Mouse (Mus musculus) hindbrain, embryonic 16.5 days (tissue): ENCODE results near the gene Poldip3. TPM values are rescaled to one million over a fixed set of nuclear protein-coding genes. Genes with fewer than 3 reads are reported as not detected.

Experiments used
- ATAC-seq: fragments of 200-750 bp; cut with Nextera tagmentation; 2 replicates; pipeline ENCODE4 v1.8.0; 2017; ENCODE audit warnings: moderate TSS enrichment, moderate library complexity
- H3K27ac ChIP-seq: fragments of 300-500 bp; sonication (generic); 2 replicates; pipeline ENCODE4 v1.5.1; 2014; ENCODE audit warnings: low read depth, mild to moderate bottlenecking, control low read depth, low read length, moderate library complexity
- H3K27me3 ChIP-seq: fragments of 300-500 bp; sonication (generic); replicated peaks from 2 replicates; pipeline ENCODE4 v1.6.1; 2014; ENCODE audit warnings: low read length; ENCODE audit not compliant: control insufficient read depth, insufficient read depth
- H3K36me3 ChIP-seq: fragments of 300-500 bp; sonication (generic); 2 replicates; pipeline ENCODE4 v1.6.1; 2014; ENCODE audit warnings: mild to moderate bottlenecking, low read length, moderate library complexity, mixed read lengths; ENCODE audit not compliant: control insufficient read depth, insufficient read depth
- H3K4me1 ChIP-seq: fragments of 300-500 bp; sonication (generic); 2 replicates; pipeline ENCODE4 v1.6.1; 2014; ENCODE audit warnings: low read depth, low read length; ENCODE audit not compliant: control insufficient read depth, insufficient read depth
- H3K4me2 ChIP-seq: fragments of 300-500 bp; sonication (generic); 2 replicates; pipeline ENCODE4 v1.6.1; 2014; ENCODE audit warnings: mild to moderate bottlenecking, low read length, control low read depth, moderate library complexity
- H3K4me3 ChIP-seq: fragments of 300-500 bp; sonication (generic); 2 replicates; pipeline ENCODE4 v1.5.1; 2014; ENCODE audit warnings: mild to moderate bottlenecking, low read length, control low read depth, moderate library complexity
- H3K9ac ChIP-seq: fragments of 300-500 bp; sonication (generic); 2 replicates; pipeline ENCODE4 v1.6.1; 2014; ENCODE audit warnings: low read depth, mild to moderate bottlenecking, control low read depth, low read length, moderate library complexity
- H3K9me3 ChIP-seq: fragments of 300-500 bp; sonication (generic); 2 replicates; pipeline ENCODE4 v1.6.1; 2014; ENCODE audit warnings: mild to moderate bottlenecking, low read length, moderate library complexity; ENCODE audit not compliant: control insufficient read depth
- WGBS: fragments of 180-500 bp; shearing (Covaris S2); extraction: QIAGEN DNeasy Blood & Tissue Kit; methylation state at CpG from one replicate; pipeline ENCODE4 v1.1.7; 2014; 5-methylcytosine and 5-hydroxymethylcytosine counted together
- polyA plus RNA-seq: library from polyadenylated mRNA; unstranded; fragments of >200 nt; fragmentation: Nextera tagmentation; extraction: Ambion mirVana; gene quantifications from 2 replicates; pipeline ENCODE4 v1.2.1, GENCODE M21; 2015

The Poldip3 gene
- polyA plus RNA-seq = 122 and 134 TPM in 2 replicates

- no peaks in the 10 kb centered on the region for H3K27me3 ChIP-seq
- H3K4me2 ChIP-seq = peak within 1 kb of the TSS; percentile 85
- no peaks in the 10 kb centered on the region for H3K9me3 ChIP-seq
- peaks cover 13% of the 10 kb centered on the region for H3K36me3 ChIP-seq
- peaks cover 8% of the 10 kb centered on the region for H3K4me1 ChIP-seq
- under 1% methylated on average over 56 of the region's 56 CpGs for WGBS
- H3K27ac ChIP-seq = peak within 1 kb of the TSS; percentile 90
- peak within 1 kb of the TSS; percentile 90 for H3K4me3 ChIP-seq
- ATAC-seq = peak; percentile 95
- H3K9ac ChIP-seq = peak within 1 kb of the TSS; percentile 98
Observed at GRCm38 (mm10) chr15:83149196-83150072, at the start of gene Poldip3. Gene Poldip3 (minus strand): TSS chr15:83149384.

- WGBS = 95% methylated on average over 4 of the region's 4 CpGs
Observed at GRCm38 (mm10) chr15:83193413-83193812, 44.2 kb upstream of the Poldip3 start.

GRCm38 (mm10) chr15:83182351-83182750 is 33.2 kb upstream of the Poldip3 start:
- H3K4me1 ChIP-seq = no peaks in the 10 kb centered on the region
- no peak overlapping the region for H3K4me2 ChIP-seq
- WGBS = 68% methylated on average over 5 of the region's 5 CpGs
- no peaks in the 10 kb centered on the region for H3K9me3 ChIP-seq
- no peak overlapping the region; the same call in 1 of the 2 replicates for H3K9ac ChIP-seq
- no peaks in the 10 kb centered on the region for H3K27me3 ChIP-seq
- no peak overlapping the region for H3K27ac ChIP-seq
- no peak for ATAC-seq
- H3K36me3 ChIP-seq = no peaks in the 10 kb centered on the region
- no peak overlapping the region for H3K4me3 ChIP-seq

More at GRCm38 (mm10) chr15:83193413-83193812, 44.2 kb upstream of the Poldip3 start:
- Histone ChIP-seq H3K27ac (no peak overlapping the region), H3K27me3 (no peaks in the 10 kb centered on the region), H3K4me1 (no peaks in the 10 kb centered on the region), H3K36me3 (no peaks in the 10 kb centered on the region), H3K9me3 (no peaks in the 10 kb centered on the region), H3K9ac (no peak overlapping the region), H3K4me2 (no peak overlapping the region), H3K4me3 (no peak overlapping the region)
- ATAC-seq = no peak

GRCm38 (mm10) chr15:83181800-83182330 is 32.7 kb upstream of the Poldip3 start:
- no peak overlapping the region for H3K4me3 ChIP-seq
- no peaks in the 10 kb centered on the region for H3K4me1 ChIP-seq
- no peaks in the 10 kb centered on the region for H3K9me3 ChIP-seq
- no peak overlapping the region; the same call in 1 of the 2 replicates for H3K9ac ChIP-seq
- H3K27me3 ChIP-seq = no peaks in the 10 kb centered on the region
- WGBS = 50% methylated on average over 4 of the region's 4 CpGs
- ATAC-seq = no peak
- no peaks in the 10 kb centered on the region for H3K36me3 ChIP-seq
- no peak overlapping the region for H3K27ac ChIP-seq
- no peak overlapping the region for H3K4me2 ChIP-seq

GRCm38 (mm10) chr15:83180004-83180403 is 30.8 kb upstream of the Poldip3 start:
- Histone ChIP-seq H3K4me3 (no peak overlapping the region), H3K27me3 (no peaks in the 10 kb centered on the region), H3K36me3 (no peaks in the 10 kb centered on the region), H3K9me3 (no peaks in the 10 kb centered on the region), H3K4me1 (no peaks in the 10 kb centered on the region), H3K27ac (no peak overlapping the region), H3K9ac (no peak overlapping the region), H3K4me2 (no peak overlapping the region)
- 84% methylated on average over 6 of the region's 6 CpGs for WGBS
- no peak for ATAC-seq

- ATAC-seq = no peak
- peaks cover 6% of the 10 kb centered on the region for H3K4me1 ChIP-seq
- H3K36me3 ChIP-seq = no peaks in the 10 kb centered on the region
- no peak overlapping the region for H3K4me3 ChIP-seq
- H3K9me3 ChIP-seq = no peaks in the 10 kb centered on the region
- H3K27me3 ChIP-seq = no peaks in the 10 kb centered on the region
- WGBS = 89% methylated on average over 4 of the region's 4 CpGs
- H3K9ac ChIP-seq = no peak overlapping the region
- H3K4me2 ChIP-seq = no peak overlapping the region
- no peak overlapping the region for H3K27ac ChIP-seq
Observed at GRCm38 (mm10) chr15:83176653-83177052, 27.5 kb upstream of the Poldip3 start.

GRCm38 (mm10) chr15:83173914-83174884 is 25.0 kb upstream of the Poldip3 start:
- H3K27ac ChIP-seq = no peak overlapping the region
- no peaks in the 10 kb centered on the region for H3K36me3 ChIP-seq
- no peaks in the 10 kb centered on the region for H3K27me3 ChIP-seq
- H3K4me2 ChIP-seq = no peak overlapping the region
- H3K9me3 ChIP-seq = no peaks in the 10 kb centered on the region
- H3K9ac ChIP-seq = no peak overlapping the region
- no peak for ATAC-seq
- peaks cover 19% of the 10 kb centered on the region for H3K4me1 ChIP-seq
- no peak overlapping the region for H3K4me3 ChIP-seq
- 87% methylated on average over 14 of the region's 14 CpGs for WGBS

- Histone ChIP-seq H3K27me3 (no peaks in the 10 kb centered on the region), H3K36me3 (no peaks in the 10 kb centered on the region), H3K4me1 (peaks cover 19% of the 10 kb centered on the region), H3K4me3 (peak within 1 kb of the TSS; percentile 99), H3K27ac (peak within 1 kb of the TSS; percentile 94), H3K9me3 (no peaks in the 10 kb centered on the region), H3K9ac (peak within 1 kb of the TSS; percentile 96), H3K4me2 (peak within 1 kb of the TSS; percentile 93)
- 34% methylated on average over 28 of the region's 28 CpGs for WGBS
- ATAC-seq = peak; percentile 80
Observed at GRCm38 (mm10) chr15:83172492-83173429, 23.6 kb upstream of the Poldip3 start, which contains the start of gene Cyb5r3. Gene Cyb5r3 (minus strand): TSS chr15:83172592.
